In the genomic region with DNA sequence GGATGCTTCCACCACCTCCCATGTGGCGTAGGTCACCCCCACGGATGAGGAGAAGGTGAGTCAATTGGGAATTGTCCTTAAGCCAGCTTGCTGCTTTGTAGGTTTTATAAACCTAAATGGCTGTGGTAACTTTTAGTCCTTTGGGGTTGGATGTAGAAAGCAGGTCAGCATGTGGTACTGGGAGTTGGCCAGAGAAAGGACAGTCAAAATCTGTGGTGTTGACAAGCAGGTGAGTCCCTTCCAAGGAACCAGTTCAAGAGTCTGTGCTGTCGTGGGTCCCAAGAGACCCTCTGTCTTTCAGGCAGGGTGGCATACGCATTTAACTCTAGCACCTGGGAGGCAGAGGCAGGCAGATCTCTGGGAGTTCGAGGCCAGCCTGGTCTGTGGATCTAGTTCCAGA, we compare ENCODE assay signal across 35 mouse cellular contexts. TPM values are rescaled to one million over a fixed set of nuclear protein-coding genes. Genes with fewer than 3 reads are reported as not detected.
"Had no signal": no experiment of that assay in that cellular context is flagged by ENCODE, and none has a peak within 500 bp of the region (broad histone marks: within the 10 kb centered on the region; RNA-seq: fewer than 3 reads in every experiment).

No protein-coding gene starts in this region.

- H3K4me2 ChIP-seq: heart, embryonic 11.5 days; heart, embryonic 12.5 days; heart, embryonic 13.5 days; heart, embryonic 15.5 days; hindbrain, embryonic 12.5 days; hindbrain, embryonic 13.5 days; hindbrain, embryonic 14.5 days; hindbrain, embryonic 15.5 days; intestine, embryonic 15.5 days; kidney, embryonic 15.5 days had no signal

- DNase-seq: heart, postnatal 10 days; heart, postnatal 14 days; heart, postnatal 36 days; heart, postnatal 4 days; kidney, adult 11 months; kidney, adult 18-20 months; kidney, adult 2 months; kidney, adult 8-10 months; kidney, adult 9 months; kidney, postnatal 10 days; kidney, postnatal 14 days; kidney, postnatal 25 days; kidney, postnatal 36 days; kidney, postnatal 4 days; layer of hippocampus, adult 9-11 months; layer of hippocampus, postnatal 36 days had no signal

- H3K27ac ChIP-seq: heart, embryonic 10.5 days; heart, embryonic 13.5 days; heart, embryonic 15.5 days; hindbrain, embryonic 10.5 days; hindbrain, embryonic 12.5 days; hindbrain, embryonic 13.5 days; hindbrain, embryonic 14.5 days; hindbrain, embryonic 15.5 days; hindbrain, postnatal 0 days; intestine, embryonic 15.5 days; kidney, embryonic 15.5 days; kidney, postnatal 0 days; layer of hippocampus, adult 2 months; left cerebral cortex, adult 2 months had no signal

- H3K27me3 ChIP-seq: heart, embryonic 12.5 days; heart, embryonic 13.5 days; heart, embryonic 15.5 days; hindbrain, embryonic 12.5 days; hindbrain, embryonic 13.5 days; hindbrain, embryonic 15.5 days; intestine, embryonic 15.5 days; kidney, embryonic 15.5 days had no signal

- ATAC-seq: hindbrain, embryonic 16.5 days; hindbrain, postnatal 0 days; inflammation-experienced regulatory T-cells, adult 6 months; intestine, embryonic 15.5 days had no signal

- H3K4me3 ChIP-seq: heart, embryonic 10.5 days; heart, embryonic 12.5 days; heart, embryonic 13.5 days; heart, embryonic 15.5 days; hindbrain, embryonic 10.5 days; hindbrain, embryonic 12.5 days; hindbrain, embryonic 13.5 days; hindbrain, embryonic 15.5 days; intestine, embryonic 15.5 days; kidney, embryonic 15.5 days; layer of hippocampus, adult 2 months; left cerebral cortex, adult 2 months had no signal

- H3K9ac ChIP-seq: heart, embryonic 12.5 days; heart, embryonic 13.5 days; heart, embryonic 15.5 days; hindbrain, embryonic 12.5 days; hindbrain, embryonic 13.5 days; hindbrain, embryonic 14.5 days; hindbrain, embryonic 15.5 days; intestine, embryonic 15.5 days; kidney, embryonic 15.5 days had no signal

- H3K9me3 ChIP-seq: heart, embryonic 10.5 days; heart, embryonic 12.5 days; heart, embryonic 13.5 days; heart, embryonic 15.5 days; hindbrain, embryonic 10.5 days; hindbrain, embryonic 12.5 days; hindbrain, embryonic 13.5 days; hindbrain, embryonic 15.5 days; intestine, embryonic 15.5 days; kidney, embryonic 15.5 days had no signal

RNA-seq across cellular contexts. Expression of gene Dnase1l2, which starts 18.4 kb away (rescaled TPM):
- total RNA-seq: hematopoietic stem cell, adult 5-6 weeks had no signal
